Mouse (Mus musculus) cerebellum, adult 9-11 months (tissue): ENCODE results near the gene Safb.

Source experiments
- DNase-seq: peaks from one replicate; pipeline ENCODE4 v3.0.0; 2022

Gene Safb

GRCm38 (mm10) chr17:56561866-56562265 lies 22.8 kb upstream of the Safb start:
- DNase-seq = no peak

GRCm38 (mm10) chr17:56566293-56566692 lies 18.3 kb upstream of the Safb start:
- no peak for DNase-seq

- no peak for DNase-seq
Observed at GRCm38 (mm10) chr17:56566918-56567317, 17.7 kb upstream of the Safb start.

GRCm38 (mm10) chr17:56567370-56567769 lies 17.3 kb upstream of the Safb start:
- no peak for DNase-seq

GRCm38 (mm10) chr17:56570287-56570686 lies 14.3 kb upstream of the Safb start:
- no peak for DNase-seq

GRCm38 (mm10) chr17:56572154-56572553 lies 12.5 kb upstream of the Safb start:
- no peak for DNase-seq

- DNase-seq = no peak
Observed at GRCm38 (mm10) chr17:56572939-56573338, 11.7 kb upstream of the Safb start.

- no peak for DNase-seq
Observed at GRCm38 (mm10) chr17:56583071-56583470, 1.6 kb upstream of the Safb start.

- peak; percentile 83 for DNase-seq
Observed at GRCm38 (mm10) chr17:56583611-56584256, 891 bp upstream of the Safb start.

GRCm38 (mm10) chr17:56585171-56585821 lies 671 bp downstream of the Safb start:
- no peak for DNase-seq

- no peak for DNase-seq
Observed at GRCm38 (mm10) chr17:56587773-56588172, 3.1 kb downstream of the Safb start.

GRCm38 (mm10) chr17:56588921-56589320 lies 4.3 kb downstream of the Safb start:
- DNase-seq = no peak

GRCm38 (mm10) chr17:56592553-56592952 lies 7.9 kb downstream of the Safb start:
- DNase-seq = no peak

- DNase-seq = no peak
Observed at GRCm38 (mm10) chr17:56593527-56594271, 9.1 kb downstream of the Safb start.

- peak; percentile 67 for DNase-seq
Observed at GRCm38 (mm10) chr17:56603186-56604069, 18.8 kb downstream of the Safb start.

GRCm38 (mm10) chr17:56604070-56604380 lies 19.4 kb downstream of the Safb start:
- no peak for DNase-seq

GRCm38 (mm10) chr17:56604422-56604821 lies 19.8 kb downstream of the Safb start:
- DNase-seq = no peak

GRCm38 (mm10) chr17:56605431-56605830 lies 20.8 kb downstream of the Safb start:
- no peak for DNase-seq

- DNase-seq = peak; percentile 63
Observed at GRCm38 (mm10) chr17:56607521-56608062, 23.0 kb downstream of the Safb start.

- DNase-seq = peak; percentile 72
Observed at GRCm38 (mm10) chr17:56608699-56609098, 24.1 kb downstream of the Safb start.

- peak; percentile 98 for DNase-seq
Observed at GRCm38 (mm10) chr17:56609452-56610171, 25.0 kb downstream of the Safb start, which contains the start of gene 2410015M20Rik. TSS of gene 2410015M20Rik (minus strand) at chr17:56609771.

GRCm38 (mm10) chr17:56611323-56611722 lies 26.7 kb downstream of the Safb start:
- DNase-seq = peak; percentile 56
